Mouse (Mus musculus): Measurements from ENCODE around the gene Misp. TPM values are rescaled to one million over a fixed set of nuclear protein-coding genes. Genes with fewer than 3 reads are reported as not detected.

The Misp gene
- total RNA-seq, 2 experiments from 2014 or later: 0.14 to 0.45 TPM

- no peak for DNase-seq
Observed at GRCm38 (mm10) chr10:79822372-79822771, 1.6 kb downstream of the Misp start.

GRCm38 (mm10) chr10:79823011-79823410, 2.2 kb downstream of the Misp start:
- no peak for DNase-seq

GRCm38 (mm10) chr10:79824413-79824812, 3.6 kb downstream of the Misp start:
- DNase-seq: no peak

GRCm38 (mm10) chr10:79831583-79831982, 10.8 kb downstream of the Misp start:
- DNase-seq: no peak

GRCm38 (mm10) chr10:79832026-79832785, 11.4 kb downstream of the Misp start:
- no peak for DNase-seq

GRCm38 (mm10) chr10:79832786-79833181, 12.0 kb downstream of the Misp start:
- no peak for DNase-seq

GRCm38 (mm10) chr10:79834769-79835398, 14.1 kb downstream of the Misp start:
- DNase-seq: peak; percentile 87

- DNase-seq: no peak
Observed at GRCm38 (mm10) chr10:79836918-79837317, 16.1 kb downstream of the Misp start.

GRCm38 (mm10) chr10:79838151-79838550, 17.4 kb downstream of the Misp start:
- no peak for DNase-seq

GRCm38 (mm10) chr10:79840091-79840490, 19.3 kb downstream of the Misp start:
- no peak for DNase-seq

GRCm38 (mm10) chr10:79840644-79841551, 20.1 kb downstream of the Misp start:
- peak; percentile 73 for DNase-seq

- no peak for DNase-seq
Observed at GRCm38 (mm10) chr10:79842322-79842721, 21.5 kb downstream of the Misp start.

GRCm38 (mm10) chr10:79843476-79843875, 22.7 kb downstream of the Misp start:
- no peak for DNase-seq

GRCm38 (mm10) chr10:79846553-79846952, 25.8 kb downstream of the Misp start:
- no peak for DNase-seq

GRCm38 (mm10) chr10:79849941-79850628, 29.3 kb downstream of the Misp start:
- DNase-seq: no peak

- DNase-seq: no peak
Observed at GRCm38 (mm10) chr10:79851653-79852052, 30.9 kb downstream of the Misp start.

- DNase-seq: peak; percentile 64
Observed at GRCm38 (mm10) chr10:79852107-79852789, 31.5 kb downstream of the Misp start.

- no peak for DNase-seq
Observed at GRCm38 (mm10) chr10:79852827-79853226, 32.0 kb downstream of the Misp start.

- peak; percentile 100 for DNase-seq
Observed at GRCm38 (mm10) chr10:79853392-79853791, 32.6 kb downstream of the Misp start.

GRCm38 (mm10) chr10:79853860-79854795, 33.3 kb downstream of the Misp start, which contains the start of gene Ptbp1:
Gene Ptbp1 (plus strand): TSS chr10:79854427.
- peak; percentile 99 for DNase-seq

All from heart, postnatal 4 days (tissue).